Mouse (Mus musculus) liver, embryonic 14.5 days (tissue): ENCODE measurements around the gene Trabd2b. TPM values are rescaled to one million over a fixed set of nuclear protein-coding genes. Genes with fewer than 3 reads are reported as not detected.

Experiments used
- ATAC-seq: fragments of 200-750 bp; cut with Nextera tagmentation; 2 replicates; pipeline ENCODE4 v1.8.0; 2017; ENCODE audit warnings: moderate number of reproducible peaks, mild to moderate bottlenecking, moderate library complexity; ENCODE audit not compliant: insufficient read depth
- DNase-seq, 3 experiments: peaks; one replicate each; pipeline ENCODE4 v3.0.0-alpha.2; 2012 to 2013; ENCODE audit warnings: low read depth in 3 of 3, low spot score in 3 of 3
- H3K27ac ChIP-seq: fragments of 300-500 bp; sonication (generic); 2 replicates; pipeline ENCODE4 v1.5.1; 2014; ENCODE audit warnings: moderate library complexity, mild to moderate bottlenecking, control low read depth, inconsistent platforms
- H3K27me3 ChIP-seq: fragments of 300-500 bp; sonication (generic); 2 replicates; pipeline ENCODE4 v1.6.1; 2014; ENCODE audit warnings: mild to moderate bottlenecking, low read length, moderate library complexity; ENCODE audit not compliant: control insufficient read depth, insufficient read depth
- H3K36me3 ChIP-seq: fragments of 300-500 bp; sonication (generic); replicated peaks from 2 replicates; pipeline ENCODE4 v1.6.1; 2014; ENCODE audit warnings: low read depth; ENCODE audit not compliant: control insufficient read depth, insufficient read depth
- H3K4me1 ChIP-seq, 2 experiments: fragments of 200-500 bp in 1 of 2; fragments of 300-500 bp in 1 of 2; sonication (generic) in 1 of 2; replicated peaks; 2 replicates each; pipeline ENCODE4 v1.6.1; 2012 to 2014; ENCODE audit warnings: antibody characterized with exemption in 1 of 2, inconsistent platforms in 1 of 2, low read length in 1 of 2; ENCODE audit not compliant: control insufficient read depth in 2 of 2, insufficient read depth in 2 of 2
- H3K4me2 ChIP-seq: fragments of 300-500 bp; sonication (generic); 2 replicates; pipeline ENCODE4 v1.6.1; 2014; ENCODE audit warnings: low read depth, mild to moderate bottlenecking, control low read depth, moderate library complexity
- H3K4me3 ChIP-seq, 2 experiments: fragments of 200-500 bp in 1 of 2; fragments of 300-500 bp in 1 of 2; sonication (generic) in 1 of 2; 2 replicates each; pipeline ENCODE4 v1.5.1; 2012 to 2014; ENCODE audit warnings: low read depth in 2 of 2, low read length in 2 of 2, mild to moderate bottlenecking in 2 of 2, control low read depth in 1 of 2, inconsistent platforms in 1 of 2, moderate library complexity in 1 of 2; ENCODE audit not compliant: insufficient read depth in 1 of 2
- H3K9ac ChIP-seq: fragments of 300-500 bp; sonication (generic); replicated peaks from 2 replicates; pipeline ENCODE4 v1.6.1; 2014; ENCODE audit warnings: mild to moderate bottlenecking, control low read depth, moderate library complexity
- H3K9me3 ChIP-seq: fragments of 300-500 bp; sonication (generic); 2 replicates; pipeline ENCODE4 v1.6.1; 2016; ENCODE audit warnings: low read length, mixed read lengths; ENCODE audit not compliant: control insufficient read depth
- CTCF ChIP-seq: IDR thresholded peaks from 2 replicates; pipeline ENCODE4 v1.5.1; 2016; ENCODE audit warnings: antibody characterized with exemption, low read depth, control low read depth
- EP300 ChIP-seq: IDR thresholded peaks from 2 replicates; pipeline ENCODE4 v1.6.1; 2016; ENCODE audit warnings: antibody characterized with exemption, low read depth
- WGBS: fragments of 180-500 bp; shearing (Covaris S2); extraction: QIAGEN DNeasy Blood & Tissue Kit; methylation state at CpG from one replicate; pipeline ENCODE4 v1.1.7; 2014; ENCODE audit not compliant: insufficient replicate concordance; 5-methylcytosine and 5-hydroxymethylcytosine counted together
- polyA plus RNA-seq, 2 experiments: library from polyadenylated mRNA; depleted of rRNA in 1 of 2; stranded (reverse) in 1 of 2; unstranded in 1 of 2; fragments of >200 nt; fragmentation: Nextera tagmentation in 1 of 2; extraction: Ambion mirVana in 1 of 2; gene quantifications; 2 replicates each; pipeline versions ENCODE4 v1.2.1 to v1.2.3; 2012 to 2014

The Trabd2b gene
- polyA plus RNA-seq, 2 experiments = 0.04 to 0.09 TPM

- Histone ChIP-seq H3K36me3 (no peaks in the 10 kb centered on the region), H3K4me3 (no peak overlapping the region), H3K27ac (no peak overlapping the region), H3K9me3 (no peaks in the 10 kb centered on the region), H3K27me3 (no peaks in the 10 kb centered on the region), H3K4me2 (no peak overlapping the region), H3K9ac (no peak overlapping the region), H3K4me1 (no peaks in the 10 kb centered on the region)
- ATAC-seq = no peak
- DNase-seq = no peak
- no peak for TF ChIP-seq CTCF
Measured at GRCm38 (mm10) chr4:114645341-114645740, 238.8 kb downstream of the Trabd2b start.

- Histone ChIP-seq H3K27me3 (no peaks in the 10 kb centered on the region), H3K4me1 (no peaks in the 10 kb centered on the region), H3K4me3 (no peak overlapping the region), H3K9ac (no peak overlapping the region), H3K27ac (no peak overlapping the region), H3K36me3 (no peaks in the 10 kb centered on the region), H3K9me3 (no peaks in the 10 kb centered on the region), H3K4me2 (no peak overlapping the region)
- TF ChIP-seq EP300 = no peak
- TF ChIP-seq CTCF = no peak
- ATAC-seq (no peak), DNase-seq (no peak)
- WGBS = 56% methylated on average over 13 of the region's 13 CpGs
Measured at GRCm38 (mm10) chr4:114646825-114647681, 240.5 kb downstream of the Trabd2b start.

GRCm38 (mm10) chr4:114647689-114648088, 241.2 kb downstream of the Trabd2b start:
- no peak overlapping the region for H3K4me2 ChIP-seq
- WGBS = 5% methylated on average over 4 of the region's 4 CpGs
- no peak overlapping the region for H3K9ac ChIP-seq
- H3K27me3 ChIP-seq = no peaks in the 10 kb centered on the region
- H3K9me3 ChIP-seq = no peaks in the 10 kb centered on the region
- TF ChIP-seq CTCF (peak; percentile 92), EP300 (no peak)
- H3K27ac ChIP-seq = no peak overlapping the region
- H3K4me3 ChIP-seq = no peak overlapping the region
- ATAC-seq = no peak
- H3K4me1 ChIP-seq = no peaks in the 10 kb centered on the region
- no peak for DNase-seq
- H3K36me3 ChIP-seq = no peaks in the 10 kb centered on the region

GRCm38 (mm10) chr4:114648532-114649074, 242.1 kb downstream of the Trabd2b start:
- Histone ChIP-seq H3K9ac (no peak overlapping the region), H3K27me3 (no peaks in the 10 kb centered on the region), H3K4me3 (no peak overlapping the region), H3K36me3 (no peaks in the 10 kb centered on the region), H3K4me1 (no peaks in the 10 kb centered on the region), H3K27ac (no peak overlapping the region), H3K4me2 (no peak overlapping the region), H3K9me3 (no peaks in the 10 kb centered on the region)
- ATAC-seq (no peak), DNase-seq (no peak)
- 46% methylated on average over 28 of the region's 28 CpGs for WGBS
- TF ChIP-seq EP300 (no peak), CTCF (no peak)

- no peaks in the 10 kb centered on the region for H3K4me1 ChIP-seq
- no peaks in the 10 kb centered on the region for H3K9me3 ChIP-seq
- H3K4me2 ChIP-seq = no peak overlapping the region
- TF ChIP-seq EP300 (no peak), CTCF (no peak)
- ATAC-seq (no peak), DNase-seq (no peak)
- H3K36me3 ChIP-seq = no peaks in the 10 kb centered on the region
- no peak overlapping the region for H3K9ac ChIP-seq
- H3K4me3 ChIP-seq = no peak overlapping the region
- WGBS = 58% methylated on average over 6 of the region's 6 CpGs
- H3K27me3 ChIP-seq = no peaks in the 10 kb centered on the region
- H3K27ac ChIP-seq = no peak overlapping the region
Measured at GRCm38 (mm10) chr4:114650551-114650950, 244.0 kb downstream of the Trabd2b start.
